Mouse (Mus musculus) heart, adult 2 months (tissue): Measurements from ENCODE around the gene Dok3.

ENCODE experiments used
- CTCF ChIP-seq: fragments of 200-600 bp; IDR thresholded peaks from 2 replicates; pipeline ENCODE4 v1.8.1; 2022; ENCODE audit warnings: antibody characterized with exemption, mild to moderate bottlenecking, moderate library complexity
- POLR2A ChIP-seq: fragments of 200-500 bp; IDR thresholded peaks from 2 replicates; pipeline ENCODE4 v1.6.1; 2011; ENCODE audit warnings: mild to moderate bottlenecking, low read depth, low read length, control low read depth; ENCODE audit not compliant: insufficient read depth

DNA sequence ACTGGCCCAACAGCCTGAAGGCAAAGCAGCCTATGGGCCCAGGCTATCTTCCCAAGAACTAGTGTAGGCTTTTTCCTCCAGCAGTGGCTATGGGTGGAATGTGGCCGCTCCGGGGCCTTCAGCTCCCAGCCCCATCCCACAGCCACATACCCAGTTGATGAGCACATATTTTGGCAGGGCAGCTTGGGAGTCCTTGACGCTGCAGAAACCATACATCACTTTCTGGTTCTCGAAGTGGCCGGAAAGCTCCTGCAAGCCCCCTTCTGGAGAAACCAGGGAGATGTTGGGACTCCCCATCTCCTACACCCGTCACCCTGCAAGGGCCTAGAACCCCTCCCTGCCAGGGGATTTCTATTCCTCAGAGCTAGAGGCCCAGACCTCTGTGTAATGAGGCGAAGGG, 46.6 kb downstream of the Dok3 start:
- TF ChIP-seq CTCF (peak; percentile 24; the same call in 1 of the 2 replicates), POLR2A (no peak)
